Mouse (Mus musculus): ENCODE measurements around the gene Musk. TPM values are rescaled to one million over a fixed set of nuclear protein-coding genes. Genes with fewer than 3 reads are reported as not detected.

The Musk gene
- not detected for polyA plus RNA-seq (2017; shearing (Covaris generic))

GRCm38 (mm10) chr4:58285687-58286086, at the start of gene Musk:
Gene Musk (plus strand): TSS chr4:58285960.

Other genes starting within 250 kb of the Musk start
- not detected for gene Svep1, start 79.1 kb upstream of the Musk start, polyA plus RNA-seq (2017; shearing (Covaris generic))

Data from effector memory CD4-positive, alpha-beta T cell, adult 5 months (primary cell).